Mouse (Mus musculus) central nervous system, embryonic 11.5 days (tissue): ENCODE measurements around the gene Gm4724. TPM values are rescaled to one million over a fixed set of nuclear protein-coding genes. Genes with fewer than 3 reads are reported as not detected.

Source experiments
- polyA plus RNA-seq: library from polyadenylated mRNA; depleted of rRNA; stranded (reverse); fragments of >200 nt; gene quantifications from 2 replicates; pipeline ENCODE4 v1.2.3, GENCODE M21; 2012; rRNA removed

Gm4724 gene
- polyA plus RNA-seq, result 9.0 and 11.2 TPM in 2 replicates

GRCm38 (mm10) chr2:175435707-175436106, at the start of gene Gm4724:
TSS of gene Gm4724 (minus strand) at chr2:175435807.

DNA sequence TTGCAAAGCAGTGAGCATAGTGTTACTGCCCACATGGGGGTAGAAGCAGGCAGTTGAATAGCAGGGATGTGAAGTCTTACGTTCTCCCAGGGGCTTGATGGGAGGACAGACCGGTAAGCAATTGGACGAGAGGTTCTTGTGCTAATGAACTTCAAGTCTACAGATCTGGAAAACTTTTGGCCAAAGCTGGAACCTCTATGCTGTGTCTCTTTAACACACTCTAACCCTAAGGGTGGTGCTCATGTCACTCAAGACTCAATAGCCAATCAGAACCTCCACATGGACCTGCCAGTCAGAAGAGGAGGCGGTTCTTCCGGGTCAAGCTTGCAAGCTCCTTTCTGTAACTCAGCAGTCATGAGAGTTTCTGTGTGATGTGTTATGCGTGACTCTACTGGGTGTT, 34.1 kb upstream of the Gm4724 start, which contains the start of gene Zfp965:
TSS of gene Zfp965 (plus strand) at position 301 of the 400 bp plus-strand sequence.

Other genes starting within 250 kb of the Gm4724 start
- gene Gm14391, start 228.9 kb downstream of the Gm4724 start, polyA plus RNA-seq, result 6.9 and 16.3 TPM in 2 replicates
- 0.13 TPM in 1 of 2 replicates, not detected in the other for gene Gm14440, start 160.7 kb downstream of the Gm4724 start, polyA plus RNA-seq
- gene Gm4631, start 97.6 kb downstream of the Gm4724 start, polyA plus RNA-seq, result 16.7 and 18.1 TPM in 2 replicates
- 1.2 and 4.1 TPM in 2 replicates for gene Zfp968, start 63.4 kb downstream of the Gm4724 start, polyA plus RNA-seq
- 1.2 and 4.0 TPM in 2 replicates for gene Zfp965, start 34.2 kb upstream of the Gm4724 start, polyA plus RNA-seq
- gene Gm11007, start 208.2 kb upstream of the Gm4724 start, polyA plus RNA-seq, result not detected in 2 replicates